Mouse (Mus musculus) intestine, postnatal 0 days (tissue): ENCODE measurements around the gene Paqr8. TPM values are rescaled to one million over a fixed set of nuclear protein-coding genes. Genes with fewer than 3 reads are reported as not detected.

Source experiments
- ATAC-seq: fragments of 200-750 bp; cut with Nextera tagmentation; 2 replicates; pipeline ENCODE4 v1.8.0; 2017; ENCODE audit warnings: mild to moderate bottlenecking, moderate TSS enrichment, moderate library complexity
- H3K27ac ChIP-seq: fragments of 300-500 bp; sonication (generic); 2 replicates; pipeline ENCODE4 v1.5.1; 2014; ENCODE audit warnings: mild to moderate bottlenecking, low read depth, low read length, moderate library complexity
- H3K27me3 ChIP-seq: fragments of 300-500 bp; sonication (generic); replicated peaks from 2 replicates; pipeline ENCODE4 v1.6.1; 2014; ENCODE audit warnings: low read length, mixed read lengths; ENCODE audit not compliant: control insufficient read depth, insufficient read depth
- H3K36me3 ChIP-seq: fragments of 300-500 bp; sonication (generic); 2 replicates; pipeline ENCODE4 v1.6.1; 2014; ENCODE audit warnings: mild to moderate bottlenecking, moderate library complexity; ENCODE audit not compliant: control insufficient read depth, insufficient read depth
- H3K4me1 ChIP-seq: fragments of 300-500 bp; sonication (generic); replicated peaks from 2 replicates; pipeline ENCODE4 v1.6.1; 2014; ENCODE audit warnings: antibody characterized with exemption, low read length, mixed read lengths; ENCODE audit not compliant: control insufficient read depth, insufficient read depth
- H3K4me2 ChIP-seq: fragments of 300-500 bp; sonication (generic); replicated peaks from 2 replicates; pipeline ENCODE4 v1.6.1; 2014; ENCODE audit warnings: low read depth, mild to moderate bottlenecking, moderate library complexity
- H3K4me3 ChIP-seq: fragments of 300-500 bp; sonication (generic); 2 replicates; pipeline ENCODE4 v1.5.1; 2014; ENCODE audit warnings: low read depth, low read length
- H3K9ac ChIP-seq: fragments of 300-500 bp; sonication (generic); 2 replicates; pipeline ENCODE4 v1.6.1; 2014; ENCODE audit warnings: mild to moderate bottlenecking, low read depth, low read length
- H3K9me3 ChIP-seq: fragments of 300-500 bp; sonication (generic); 2 replicates; pipeline ENCODE4 v1.6.1; 2016; ENCODE audit warnings: mixed run types; ENCODE audit not compliant: control insufficient read depth
- CTCF ChIP-seq: sonication (generic); IDR thresholded peaks from 2 replicates; pipeline ENCODE4 v1.5.1; 2016; ENCODE audit warnings: low read depth, mild to moderate bottlenecking, control low read depth, antibody characterized with exemption, moderate library complexity
- WGBS: fragments of 180-500 bp; shearing (Covaris S2); extraction: QIAGEN DNeasy Blood & Tissue Kit; methylation state at CpG from one replicate; pipeline ENCODE4 v1.1.7; 2014; 5-methylcytosine and 5-hydroxymethylcytosine counted together
- polyA plus RNA-seq: library from polyadenylated mRNA; unstranded; fragments of >200 nt; fragmentation: Nextera tagmentation; extraction: Ambion mirVana; gene quantifications from 2 replicates; pipeline ENCODE4 v1.2.1, GENCODE M21; 2015

Paqr8 gene
- polyA plus RNA-seq, 1 experiment from 2014 or later, result 2.9 TPM

DNA sequence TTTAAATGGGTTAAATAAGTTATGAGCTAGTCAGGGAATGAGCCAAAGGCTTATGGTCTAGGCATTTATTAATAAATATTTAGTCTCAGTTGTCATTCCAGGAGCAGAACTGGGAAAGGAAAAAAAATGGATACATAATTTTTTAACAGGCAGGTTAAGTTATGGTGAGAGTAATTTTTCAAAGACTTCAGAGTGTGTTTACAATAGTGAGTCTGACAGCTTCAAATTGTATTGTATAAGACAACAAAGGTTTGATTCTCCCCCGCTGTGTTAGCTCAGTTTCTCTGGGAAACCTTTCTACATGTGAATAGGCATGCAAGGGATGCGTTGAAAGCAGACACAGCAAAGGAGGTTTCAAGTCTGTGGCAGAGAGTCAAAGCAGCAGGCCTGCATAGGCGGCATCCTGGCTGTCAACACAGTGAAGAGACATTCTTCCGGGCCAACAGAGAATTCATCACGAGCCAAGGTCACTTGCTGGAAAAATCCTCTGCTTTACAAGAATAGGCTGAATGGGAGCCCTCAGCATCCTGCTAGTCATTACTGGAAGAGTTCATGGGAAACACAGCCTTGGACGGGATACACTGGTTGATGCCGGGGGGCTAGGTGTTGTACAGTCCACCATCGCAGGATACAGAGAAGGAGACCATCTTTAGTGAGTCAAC lies 23.0 kb upstream of the Paqr8 start:
- Histone ChIP-seq H3K4me3 (no peak overlapping the region), H3K27ac (no peak overlapping the region), H3K36me3 (no peaks in the 10 kb centered on the region), H3K9me3 (no peaks in the 10 kb centered on the region), H3K4me1 (peaks cover 14% of the 10 kb centered on the region), H3K4me2 (no peak overlapping the region), H3K9ac (no peak overlapping the region), H3K27me3 (no peaks in the 10 kb centered on the region)
- 65% methylated on average over 8 of the region's 8 CpGs for WGBS
- no peak for ATAC-seq
- TF ChIP-seq CTCF, result no peak

DNA sequence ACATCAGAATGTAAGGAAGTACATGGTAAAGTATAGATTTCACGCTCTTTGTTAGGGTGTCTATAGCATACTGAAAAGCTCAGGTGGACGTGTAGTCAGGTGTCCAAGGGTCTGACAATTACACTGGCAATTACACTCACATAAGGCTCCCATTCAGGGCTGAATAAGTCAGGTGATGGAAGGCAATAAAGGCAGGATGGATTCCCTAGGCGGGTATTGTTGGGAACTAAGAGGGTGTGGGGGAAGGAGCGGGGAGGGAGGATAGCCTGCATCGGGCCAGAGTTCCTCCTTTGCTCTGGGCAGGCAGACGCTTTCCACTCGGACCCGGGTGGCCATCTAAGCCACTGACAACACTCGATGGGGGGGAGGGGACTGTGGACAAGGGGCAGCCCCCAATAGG lies 22.4 kb upstream of the Paqr8 start:
- H3K27ac ChIP-seq, result no peak overlapping the region
- no peaks in the 10 kb centered on the region for H3K36me3 ChIP-seq
- no peak overlapping the region for H3K9ac ChIP-seq
- 42% methylated on average over 9 of the region's 9 CpGs for WGBS
- H3K4me2 ChIP-seq, result no peak overlapping the region
- peak; percentile 49 for ATAC-seq
- no peaks in the 10 kb centered on the region for H3K9me3 ChIP-seq
- H3K4me3 ChIP-seq, result no peak overlapping the region
- peaks cover 14% of the 10 kb centered on the region for H3K4me1 ChIP-seq
- no peaks in the 10 kb centered on the region for H3K27me3 ChIP-seq
- no peak for TF ChIP-seq CTCF

DNA sequence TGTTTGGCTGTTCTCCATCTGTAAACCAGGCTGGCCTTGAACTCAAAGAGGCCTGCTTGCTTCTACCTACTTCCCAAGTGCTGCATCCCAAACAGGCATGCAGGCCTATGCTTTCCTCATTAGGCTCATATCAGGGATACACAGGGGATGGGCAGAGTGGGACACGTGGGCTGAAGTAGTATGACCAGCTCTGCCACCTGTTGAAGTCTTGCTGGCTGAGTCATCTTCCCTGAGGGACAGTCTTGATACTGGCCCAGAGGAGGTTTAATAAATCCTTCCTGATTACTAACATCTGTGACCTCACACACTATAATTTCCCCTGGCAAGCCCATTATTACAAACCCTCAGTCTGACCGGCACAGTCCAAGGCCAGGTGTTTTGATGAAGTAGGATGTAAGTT lies 19.5 kb upstream of the Paqr8 start:
- Histone ChIP-seq H3K4me2 (no peak overlapping the region), H3K9me3 (no peaks in the 10 kb centered on the region), H3K4me1 (peaks cover 14% of the 10 kb centered on the region), H3K36me3 (no peaks in the 10 kb centered on the region), H3K27ac (no peak overlapping the region), H3K4me3 (no peak overlapping the region), H3K27me3 (no peaks in the 10 kb centered on the region), H3K9ac (no peak overlapping the region)
- TF ChIP-seq CTCF, result no peak
- ATAC-seq, result peak; percentile 79
- 37% methylated on average over 2 of the region's 2 CpGs for WGBS

DNA sequence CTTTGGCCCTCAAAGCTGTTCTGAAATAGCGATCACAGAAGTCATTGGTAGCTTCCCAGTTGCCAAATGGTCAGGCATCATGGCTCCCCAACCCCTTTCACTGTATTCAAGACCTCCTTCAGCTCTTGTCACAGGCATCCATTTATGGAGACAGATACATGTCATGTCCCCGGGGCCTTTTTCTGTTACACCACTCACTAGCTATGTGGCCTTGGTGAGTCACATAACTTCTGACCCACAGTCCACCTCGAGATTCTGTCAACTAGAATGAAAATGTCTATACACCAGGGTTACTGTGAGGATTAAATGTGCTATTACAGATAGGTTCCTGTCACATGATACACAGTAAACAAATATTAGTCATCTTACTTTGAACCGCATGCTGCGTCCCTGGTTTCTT lies 17.9 kb upstream of the Paqr8 start:
- no peak for TF ChIP-seq CTCF
- no peak for ATAC-seq
- Histone ChIP-seq H3K9ac (no peak overlapping the region), H3K36me3 (no peaks in the 10 kb centered on the region), H3K4me3 (no peak overlapping the region), H3K4me2 (no peak overlapping the region), H3K9me3 (no peaks in the 10 kb centered on the region), H3K27ac (no peak overlapping the region), H3K4me1 (peaks cover 11% of the 10 kb centered on the region), H3K27me3 (no peaks in the 10 kb centered on the region)
- WGBS, result 84% methylated on average over 5 of the region's 5 CpGs

DNA sequence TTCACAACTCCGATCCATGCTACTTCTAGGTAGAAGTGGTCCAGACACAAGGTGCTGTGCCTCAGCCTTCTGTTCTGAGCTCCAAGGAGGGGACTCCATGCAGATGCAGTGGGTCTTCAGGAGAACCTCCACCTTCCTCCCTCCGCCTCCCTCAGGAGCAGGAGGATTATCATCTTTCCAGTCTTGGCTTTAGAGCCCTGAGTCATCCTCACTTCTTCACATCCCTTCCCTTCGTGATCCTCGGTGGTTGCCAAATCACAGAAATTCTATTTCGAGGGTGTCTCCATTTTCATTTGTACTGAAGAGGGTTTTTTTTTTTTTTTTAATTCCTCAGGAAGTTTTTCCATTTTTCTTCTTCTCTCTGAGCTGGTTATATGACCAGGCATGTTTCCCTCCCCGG lies 16.3 kb upstream of the Paqr8 start:
- H3K9me3 ChIP-seq, result no peaks in the 10 kb centered on the region
- H3K27ac ChIP-seq, result no peak overlapping the region
- ATAC-seq, result no peak
- no peaks in the 10 kb centered on the region for H3K36me3 ChIP-seq
- no peaks in the 10 kb centered on the region for H3K27me3 ChIP-seq
- no peak overlapping the region for H3K9ac ChIP-seq
- H3K4me1 ChIP-seq, result peaks cover 4% of the 10 kb centered on the region; the same call in 1 of the 2 replicates
- no peak overlapping the region for H3K4me3 ChIP-seq
- no peak overlapping the region for H3K4me2 ChIP-seq
- TF ChIP-seq CTCF, result no peak
- WGBS, result 91% methylated on average over 6 of the region's 6 CpGs

DNA sequence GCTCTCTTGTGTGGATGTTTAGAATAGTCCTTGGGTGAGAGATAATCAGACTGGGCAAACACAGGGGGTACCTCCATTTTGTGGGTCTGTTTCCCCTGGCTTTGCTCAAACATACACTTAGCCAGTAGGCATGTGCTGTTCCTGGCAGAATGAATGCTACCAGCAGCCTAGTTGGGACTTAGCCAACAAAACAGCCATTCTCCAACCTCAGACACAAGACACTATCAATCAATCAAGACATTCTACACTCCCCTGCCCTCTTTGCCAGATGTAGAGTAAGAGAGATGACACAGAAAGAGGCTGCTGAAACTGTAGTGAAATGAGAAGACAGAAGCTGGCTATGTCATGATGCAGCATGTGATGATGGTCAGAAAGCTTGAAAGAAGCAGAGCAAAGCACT lies 13.1 kb upstream of the Paqr8 start:
- Histone ChIP-seq H3K27ac (no peak overlapping the region), H3K36me3 (no peaks in the 10 kb centered on the region), H3K27me3 (no peaks in the 10 kb centered on the region), H3K4me1 (no peaks in the 10 kb centered on the region), H3K9me3 (no peaks in the 10 kb centered on the region), H3K4me3 (no peak overlapping the region), H3K9ac (no peak overlapping the region), H3K4me2 (no peak overlapping the region)
- no peak for TF ChIP-seq CTCF
- no peak for ATAC-seq

DNA sequence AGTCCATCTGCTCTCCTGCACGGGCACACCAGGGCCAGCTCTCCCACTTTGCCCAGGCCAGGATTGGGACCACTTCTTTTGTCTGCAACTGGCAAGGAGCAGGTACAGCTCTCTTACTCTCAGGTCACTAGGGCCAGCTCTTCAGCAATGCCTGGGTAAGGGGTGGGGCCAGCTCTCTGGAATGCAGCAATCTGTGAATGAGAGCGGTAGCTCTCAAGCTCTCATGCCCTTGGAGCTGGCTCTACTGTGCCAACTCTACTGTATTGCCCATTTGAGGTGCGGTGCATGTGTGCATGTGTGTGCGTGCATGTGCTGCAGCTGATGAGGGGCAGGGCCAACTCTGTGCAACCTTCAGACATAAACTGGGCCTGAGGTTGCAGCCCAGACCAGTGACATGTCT lies 11.0 kb upstream of the Paqr8 start:
- Histone ChIP-seq H3K9ac (no peak overlapping the region), H3K27ac (no peak overlapping the region), H3K4me2 (no peak overlapping the region), H3K27me3 (no peaks in the 10 kb centered on the region), H3K4me3 (no peak overlapping the region), H3K4me1 (no peaks in the 10 kb centered on the region), H3K9me3 (no peaks in the 10 kb centered on the region), H3K36me3 (no peaks in the 10 kb centered on the region)
- no peak for ATAC-seq
- WGBS, result 81% methylated on average over 4 of the region's 4 CpGs
- no peak for TF ChIP-seq CTCF
